8 mouse cellular contexts compared by ENCODE assay signal in genomic region chr8:126584844-126585231, GRCm38 (mm10). TPM values are rescaled to one million over a fixed set of nuclear protein-coding genes. Genes with fewer than 3 reads are reported as not detected.
DNase-seq lines count a peak whose midpoint lies in the region; ATAC-seq and TF ChIP-seq lines count a peak whose summit lies in the region.

No protein-coding gene starts in this region.

- H3K4me3 ChIP-seq in heart, embryonic 10.5 days: peak overlapping the region; percentile 69
- no peak overlapping the region for H3K4me3 ChIP-seq in ES-Bruce4 (ENCODE audit: low read depth, low read length)
- peak overlapping the region; percentile 48 for H3K4me3 ChIP-seq in heart, embryonic 16.5 days (ENCODE audit: low read length)
- peak overlapping the region; percentile 65 for H3K4me3 ChIP-seq in liver, embryonic 15.5 days (replicated peaks)

- TF ChIP-seq POLR2A in ES-Bruce4 (IDR thresholded peaks at IDR 0.05; ENCODE audit: insufficient read depth, low read length): no peak

- H3K27me3 ChIP-seq in heart, embryonic 10.5 days (ENCODE audit: insufficient read depth, poor library complexity, severe bottlenecking): no peaks in the 10 kb centered on the region
- no peaks in the 10 kb centered on the region for H3K27me3 ChIP-seq in ES-Bruce4 (ENCODE audit: control insufficient read depth, insufficient read depth, low read length, poor library complexity, severe bottlenecking)
- H3K27me3 ChIP-seq in heart, embryonic 16.5 days (ENCODE audit: control insufficient read depth, insufficient read depth, low read length): no peaks in the 10 kb centered on the region
- H3K27me3 ChIP-seq in liver, embryonic 15.5 days: no peaks in the 10 kb centered on the region

- DNase-seq in heart, embryonic 10.5 days (ENCODE audit: low spot score): no peak
- DNase-seq in heart, postnatal 14 days: no peak
- no peak for DNase-seq in MN1 (ENCODE audit: low spot score)
- DNase-seq in cerebellum, postnatal 25 days: no peak
- no peak for DNase-seq in kidney, adult 11 months

- intact Hi-C loops in heart, postnatal 14 days (cut with DNase I): loop anchor here (2.0 kb wide), 1 partner anchor 336 kb away; no protein-coding TSS in a partner anchor

- H3K4me2 ChIP-seq in heart, embryonic 16.5 days (ENCODE audit: low read depth, low read length): peak overlapping the region; percentile 78
- peak overlapping the region; percentile 99 for H3K4me2 ChIP-seq in liver, embryonic 15.5 days

- no peak for TF ChIP-seq CTCF in ES-Bruce4 (IDR thresholded peaks at IDR 0.05; ENCODE audit: low read depth, low read length)

- no peak for TF ChIP-seq EP300 in ES-Bruce4 (IDR thresholded peaks at IDR 0.05; ENCODE audit: insufficient read depth, low read depth, low read length)

- 41% methylated on average over 5 of the region's 5 CpGs for WGBS in heart, embryonic 10.5 days
- 40% methylated on average over 5 of the region's 5 CpGs for WGBS in heart, embryonic 16.5 days
- 35% methylated on average over 5 of the region's 5 CpGs for whole genome bisulfite sequencing in liver, embryonic 15.5 days (ENCODE audit: insufficient replicate concordance)

- no peak for ATAC-seq in heart, embryonic 16.5 days (replicated peaks; ENCODE audit: extremely low read depth, insufficient read depth, low FRiP score)
- ATAC-seq in liver, embryonic 15.5 days (ENCODE audit: insufficient read depth): peak; percentile 2; the same call in 1 of the 2 replicates

- H3K9me3 ChIP-seq in heart, embryonic 10.5 days: no peaks in the 10 kb centered on the region
- no peaks in the 10 kb centered on the region for H3K9me3 ChIP-seq in ES-Bruce4 (replicated peaks; ENCODE audit: control insufficient read depth, insufficient read depth, low read length, poor library complexity, severe bottlenecking)
- peaks cover 4% of the 10 kb centered on the region; the same call in 1 of the 2 replicates for H3K9me3 ChIP-seq in heart, embryonic 16.5 days (replicated peaks; ENCODE audit: control insufficient read depth, low read length)
- H3K9me3 ChIP-seq in liver, embryonic 15.5 days (replicated peaks): no peaks in the 10 kb centered on the region

- H3K36me3 ChIP-seq in heart, embryonic 10.5 days: peaks cover 11% of the 10 kb centered on the region
- H3K36me3 ChIP-seq in ES-Bruce4 (ENCODE audit: control insufficient read depth, insufficient read depth, low read length, poor library complexity, severe bottlenecking): peaks cover 24% of the 10 kb centered on the region
- peaks cover 9% of the 10 kb centered on the region for H3K36me3 ChIP-seq in heart, embryonic 16.5 days (ENCODE audit: control insufficient read depth, insufficient read depth)
- peaks cover 11% of the 10 kb centered on the region for H3K36me3 ChIP-seq in liver, embryonic 15.5 days (replicated peaks)

- peak overlapping the region; percentile 99 for H3K27ac ChIP-seq in heart, embryonic 10.5 days
- H3K27ac ChIP-seq in ES-Bruce4 (ENCODE audit: insufficient read depth, low read length): no peak overlapping the region
- H3K27ac ChIP-seq in heart, embryonic 16.5 days (ENCODE audit: low read length): peak overlapping the region; percentile 96
- H3K27ac ChIP-seq in liver, embryonic 15.5 days (replicated peaks): peak overlapping the region; percentile 89

- peaks cover 57% of the 10 kb centered on the region for H3K4me1 ChIP-seq in heart, embryonic 10.5 days
- no peaks in the 10 kb centered on the region for H3K4me1 ChIP-seq in ES-Bruce4 (ENCODE audit: control insufficient read depth, insufficient read depth, low read length)
- peaks cover 36% of the 10 kb centered on the region for H3K4me1 ChIP-seq in heart, embryonic 16.5 days (ENCODE audit: control insufficient read depth, insufficient read depth, low read length)
- peaks cover 67% of the 10 kb centered on the region for H3K4me1 ChIP-seq in liver, embryonic 15.5 days (replicated peaks)

- H3K9ac ChIP-seq in ES-Bruce4 (ENCODE audit: low read depth, poor library complexity, severe bottlenecking): peak overlapping the region; percentile 84; the same call in 1 of the 2 replicates
- peak overlapping the region; percentile 84 for H3K9ac ChIP-seq in heart, embryonic 16.5 days (ENCODE audit: low read length)
- peak overlapping the region; percentile 67; the same call in 1 of the 2 replicates for H3K9ac ChIP-seq in liver, embryonic 15.5 days

RNA-seq across cellular contexts. Expression of gene Irf2bp2, which starts 8.9 kb away (rescaled TPM):
- 4.6 and 6.5 TPM in 2 replicates for polyA plus RNA-seq in heart, embryonic 10.5 days (2016; fragmentation: Nextera tagmentation; extraction: Ambion mirVana)
- 100 to 1,000 TPM; 124 to 140 TPM for total RNA-seq in heart, postnatal 14 days (2021)
- 37.6 and 39.6 TPM in 2 replicates for polyA plus RNA-seq in ES-Bruce4 (2011; ENCODE audit: insufficient read depth, insufficient read length, low read depth, missing spikeins)
- polyA plus RNA-seq in heart, embryonic 16.5 days (2015; fragmentation: Nextera tagmentation; extraction: Ambion mirVana): 9.1 and 9.8 TPM in 2 replicates
- polyA plus RNA-seq in liver, embryonic 15.5 days (2015; fragmentation: Nextera tagmentation; extraction: Ambion mirVana): 3.8 and 4.0 TPM in 2 replicates
